In genomic region chr15:102739520-102740297, GRCm38 (mm10) we compare ENCODE assay signal across 9 mouse cellular contexts. TPM values are rescaled to one million over a fixed set of nuclear protein-coding genes. Genes with fewer than 3 reads are reported as not detected.
DNase-seq lines count a peak whose midpoint lies in the region; ATAC-seq lines count a peak whose summit lies in the region.
"Had no signal": no experiment of that assay in that cellular context is flagged by ENCODE, and none has a peak within 500 bp of the region (broad histone marks: within the 10 kb centered on the region; RNA-seq: fewer than 3 reads in every experiment).

No protein-coding gene starts in this region.

- no peak overlapping the region for H3K4me3 ChIP-seq in heart, embryonic 15.5 days
- H3K4me3 ChIP-seq: myocyte had no signal

- H3K4me1 ChIP-seq in heart, embryonic 15.5 days (replicated peaks): peaks cover 9% of the 10 kb centered on the region

- DNase-seq in layer of hippocampus, adult 11-12 months (ENCODE audit: low spot score): peak; percentile 77
- no peak for DNase-seq in layer of hippocampus, postnatal 36 days
- peak; percentile 87 for DNase-seq in MN1 (ENCODE audit: low spot score)
- peak; percentile 88 to 89 for DNase-seq in cerebellum, postnatal 10 days
- DNase-seq in layer of hippocampus, postnatal 10 days (ENCODE audit: low spot score in 2 of 2): peak; percentile 78 to 81
- peak; percentile 19 to 29 for DNase-seq in thymus, adult 18-20 months

- peaks cover 81% of the 10 kb centered on the region for H3K27me3 ChIP-seq in heart, embryonic 15.5 days

- 26% methylated on average over 15 of the region's 15 CpGs for WGBS in heart, embryonic 15.5 days

- H3K27ac ChIP-seq in heart, embryonic 15.5 days: no peak overlapping the region

- H3K4me2 ChIP-seq in heart, embryonic 15.5 days: peak overlapping the region; percentile 23; the same call in 1 of the 2 replicates

- no peaks in the 10 kb centered on the region for H3K9me3 ChIP-seq in heart, embryonic 15.5 days (replicated peaks)

- H3K36me3 ChIP-seq in heart, embryonic 15.5 days: no peaks in the 10 kb centered on the region

- ATAC-seq in heart, embryonic 15.5 days (replicated peaks; ENCODE audit: insufficient number of reproducible peaks, insufficient read depth, low FRiP score, low read depth): no peak
- ATAC-seq in megakaryocyte, adult 5-6 weeks (ENCODE audit: poor library complexity, severe bottlenecking): peak; percentile 64

- H3K9ac ChIP-seq in heart, embryonic 15.5 days: no peak overlapping the region

RNA-seq across cellular contexts. Expression of gene Calcoco1, which starts 17.7 kb away (rescaled TPM):
- 10 to 100 TPM; 86.7 to 89.8 TPM for total RNA-seq in layer of hippocampus, postnatal 36 days (2021)
- 62.8 and 79.1 TPM in 2 replicates for polyA plus RNA-seq in heart, embryonic 15.5 days (2015; fragmentation: Nextera tagmentation; extraction: Ambion mirVana)
- total RNA-seq in layer of hippocampus, postnatal 10 days (2021): 10 to 100 TPM; 57.7 to 62.7 TPM
- total RNA-seq in megakaryocyte, adult 5-6 weeks (2015): 17.0 and 23.7 TPM in 2 replicates
- 12.0 and 12.2 TPM in 2 replicates for total RNA-seq in megakaryocyte, adult 5-6 weeks (2017)

Comparison
In these comparisons a context has a peak if more than half of its experiments do, and no peak if none do; other contexts are left out.
1. DNase-seq: peak in layer of hippocampus, adult 11-12 months (single experiment), MN1 (single experiment), cerebellum, postnatal 10 days (2 of 2), layer of hippocampus, postnatal 10 days (2 of 2) and thymus, adult 18-20 months (2 of 2); none in layer of hippocampus, postnatal 36 days (0 of 2).